Mouse (Mus musculus) layer of hippocampus, adult 6 months (tissue): ENCODE data around the gene Cd300a. TPM values are rescaled to one million over a fixed set of nuclear protein-coding genes. Genes with fewer than 3 reads are reported as not detected.

Experiments
- long read RNA-seq, 2 experiments: library from polyadenylated mRNA; unstranded; transcript quantifications; one replicate each; pipeline ENCODE4 v2.0.0; 2019 to 2020
- polyA plus RNA-seq: library from polyadenylated mRNA; unstranded; fragments of <200 nt; fragmentation: Nextera tagmentation; gene quantifications from 2 replicates; pipeline ENCODE4 v1.2.3, GENCODE M21; 2021

Gene Cd300a
- 0.95 and 1.2 TPM in 2 replicates for polyA plus RNA-seq
- long read RNA-seq, experiment 1, full-length matches to known transcripts: 1 of 3 reads
- long read RNA-seq, experiment 1, partial matches to known transcripts: 1 of 3 reads
- long read RNA-seq, experiment 1, other reads (novel, unspliced or antisense): 1 of 3 reads
- long read RNA-seq, experiment 2, full-length matches to known transcripts: 5 of 7 reads
- long read RNA-seq, experiment 2, partial matches to known transcripts: 0 of 7 reads
- long read RNA-seq, experiment 2, other reads (novel, unspliced or antisense): 2 of 7 reads

DNA sequence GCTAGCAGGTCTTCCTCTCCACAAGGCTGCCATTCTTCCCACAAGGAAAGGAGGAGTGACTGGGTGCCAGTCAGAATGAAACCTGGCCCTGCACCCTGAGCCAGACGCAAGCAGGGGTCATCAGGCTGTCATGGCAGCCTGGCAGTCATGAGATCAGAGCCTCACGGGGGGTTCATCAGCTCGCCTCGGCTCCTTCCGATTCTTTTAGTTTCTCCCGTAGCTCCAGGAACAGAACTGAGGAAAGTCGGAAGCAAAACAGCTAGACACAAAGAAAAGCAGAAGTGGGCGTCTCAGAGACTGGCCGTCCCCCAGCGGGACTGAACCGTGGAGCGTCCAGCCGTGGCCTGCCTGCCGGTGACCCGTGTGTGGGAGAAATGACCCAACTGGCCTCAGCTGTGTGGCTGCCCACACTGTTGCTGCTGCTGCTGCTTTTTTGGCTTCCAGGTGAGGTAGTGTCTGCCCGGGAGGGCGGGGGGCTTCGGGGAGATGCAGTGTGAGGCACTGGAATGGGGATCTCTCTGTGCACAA lies at the start of gene Cd300a:
Cd300a (plus strand) TSS at position 51 of the 528 bp plus-strand sequence.

DNA sequence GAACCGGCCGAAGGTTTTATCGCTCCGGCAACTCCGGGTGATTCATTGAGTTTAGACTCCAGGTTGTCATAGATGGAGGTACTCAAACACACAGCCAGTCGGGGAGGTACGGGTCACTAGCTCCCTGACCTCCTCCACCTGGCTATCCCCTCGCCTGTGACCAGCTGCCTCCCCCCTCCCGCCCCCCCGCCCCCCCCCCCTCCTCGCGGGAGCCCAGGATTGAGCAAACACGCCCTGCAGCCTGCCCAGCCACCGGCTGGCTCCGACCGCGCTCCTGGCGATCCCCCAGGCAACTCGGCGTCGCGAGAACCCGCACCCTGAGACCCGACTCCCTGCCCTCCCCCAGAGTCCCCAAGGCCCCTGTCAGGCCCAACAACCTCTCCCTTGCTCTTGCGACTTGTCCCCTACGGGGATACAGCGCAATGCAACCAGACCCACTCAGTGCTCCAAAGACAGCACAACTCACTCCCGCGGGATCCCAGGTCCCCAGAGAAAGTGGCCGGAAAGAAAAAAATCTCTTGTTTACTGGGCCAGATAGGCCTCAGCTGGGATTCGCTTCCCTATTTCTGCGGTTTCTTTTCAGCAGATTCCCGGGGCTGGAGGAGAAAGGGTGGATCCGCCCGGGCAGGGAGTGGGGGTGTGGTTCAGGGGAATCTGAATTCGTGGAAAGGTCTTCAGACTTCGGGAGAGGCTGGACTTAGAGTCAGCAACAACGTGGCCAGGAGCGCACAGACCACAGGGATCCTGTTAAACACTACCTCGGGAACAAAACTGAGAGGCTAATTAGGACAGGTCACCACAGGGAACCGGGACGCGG lies 39.2 kb upstream of the Cd300a start, which contains the start of gene Gprc5c:
Gprc5c (plus strand) TSS at position 701 of the 817 bp plus-strand sequence.

DNA sequence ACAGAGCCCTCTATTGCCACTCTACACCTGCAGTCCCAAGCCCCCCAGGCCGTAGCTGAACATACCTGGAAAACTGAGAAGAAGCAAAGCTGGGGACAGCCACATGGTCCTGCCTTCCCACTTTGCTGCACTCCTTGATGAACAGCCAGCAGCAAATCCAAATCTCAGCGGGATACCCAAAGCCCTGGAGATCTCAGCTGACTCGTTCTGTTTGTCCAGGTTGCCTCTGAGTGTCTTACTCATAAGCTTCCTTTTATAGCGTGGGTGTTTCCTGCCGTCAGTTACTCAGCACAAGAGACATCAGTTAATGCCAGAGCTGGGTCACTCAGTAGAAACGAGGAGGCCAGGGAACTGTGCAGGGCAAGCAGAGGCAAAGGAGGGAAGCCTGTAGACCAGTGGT lies 44.3 kb downstream of the Cd300a start, which contains the start of gene Cd300lb:
Cd300lb (minus strand) TSS at position 243 of the 400 bp plus-strand sequence.

Other genes with a start within 250 kb of the Cd300a start
- 4,707 and 4,862 TPM in 2 replicates for gene Rpl38, start 221.5 kb upstream of the Cd300a start, polyA plus RNA-seq
- 41.8 and 57.8 TPM in 2 replicates for gene Ttyh2, start 214.6 kb upstream of the Cd300a start, polyA plus RNA-seq
- 1.8 and 3.5 TPM in 2 replicates for gene Dnaic2, start 162.6 kb upstream of the Cd300a start, polyA plus RNA-seq
- 0.34 and 0.64 TPM in 2 replicates for gene Kif19a, start 124.7 kb upstream of the Cd300a start, polyA plus RNA-seq
- gene Btbd17, start 94.1 kb upstream of the Cd300a start, polyA plus RNA-seq: 97.8 and 99.0 TPM in 2 replicates
- gene Gpr142, start 91.1 kb upstream of the Cd300a start, polyA plus RNA-seq: not detected in 2 replicates
- gene Gprc5c, start 38.9 kb upstream of the Cd300a start, polyA plus RNA-seq: 3.1 and 6.1 TPM in 2 replicates
- 0.05 TPM in 1 of 2 replicates, not detected in the other for gene Cd300lb, start 44.3 kb downstream of the Cd300a start, polyA plus RNA-seq
- gene Cd300c, start 79.1 kb downstream of the Cd300a start, polyA plus RNA-seq: not detected in 2 replicates
- 0.05 TPM in 1 of 2 replicates, not detected in the other for gene Cd300ld, start 99.9 kb downstream of the Cd300a start, polyA plus RNA-seq
- 5.0 and 6.7 TPM in 2 replicates for gene Cd300c2, start 111.8 kb downstream of the Cd300a start, polyA plus RNA-seq
- not detected in 2 replicates for gene Cd300ld2, start 126.2 kb downstream of the Cd300a start, polyA plus RNA-seq
- gene Cd300ld4, start 137.0 kb downstream of the Cd300a start, polyA plus RNA-seq: 0.82 and 2.2 TPM in 2 replicates
- 0.44 and 0.52 TPM in 2 replicates for gene Cd300ld5, start 147.7 kb downstream of the Cd300a start, polyA plus RNA-seq
- gene Cd300ld3, start 158.4 kb downstream of the Cd300a start, polyA plus RNA-seq: 0.87 and 1.1 TPM in 2 replicates
- 0.06 TPM in 1 of 2 replicates, not detected in the other for gene Cd300e, start 172.1 kb downstream of the Cd300a start, polyA plus RNA-seq
- gene Rab37, start 201.4 kb downstream of the Cd300a start, polyA plus RNA-seq: 1.3 and 1.6 TPM in 2 replicates
- gene Cd300lf, start 244.0 kb downstream of the Cd300a start, polyA plus RNA-seq: 0.11 TPM in 1 of 2 replicates, not detected in the other